Mouse (Mus musculus) E14TG2a.4 (cell line): ENCODE measurements around the gene Tas2r109.

Experiments used
- CTCF ChIP-seq: conservative IDR thresholded peaks from 2 replicates; pipeline ENCODE4 v1.5.1; 2014; ENCODE audit warnings: low read length
- NANOG ChIP-seq: IDR thresholded peaks from 2 replicates; pipeline ENCODE4 v1.6.1; 2014; ENCODE audit warnings: borderline replicate concordance, low read length, mixed read lengths
- POU5F1 ChIP-seq: IDR thresholded peaks from 2 replicates; pipeline ENCODE4 v1.6.1; 2014; ENCODE audit warnings: low read length, borderline replicate concordance

DNA sequence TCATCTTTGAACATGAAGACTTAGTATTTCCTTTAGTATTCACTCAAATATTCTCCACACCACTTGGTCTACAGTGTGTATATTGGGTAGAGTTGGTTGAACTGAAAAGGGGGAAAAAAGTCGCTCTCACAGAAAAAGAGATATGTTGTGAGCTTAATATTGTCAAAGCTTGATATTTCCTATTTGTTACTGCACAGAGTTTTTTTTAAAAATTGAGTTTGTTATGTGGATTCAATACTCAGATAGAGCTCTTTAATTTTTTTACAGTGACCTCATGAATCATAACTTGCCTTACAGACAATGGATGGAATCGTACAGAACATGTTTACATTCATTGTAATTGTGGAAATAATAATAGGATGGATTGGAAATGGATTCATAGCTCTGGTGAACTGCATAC, 30.0 kb downstream of the Tas2r109 start, which contains the start of gene Tas2r129:
- no peak for TF ChIP-seq CTCF
- no peak for TF ChIP-seq POU5F1
- no peak for TF ChIP-seq NANOG
